Mouse (Mus musculus) lung, adult 2 months (tissue): ENCODE data around the gene Nop14.

Experiments used
- CTCF ChIP-seq: fragments of 200-500 bp; IDR thresholded peaks from 2 replicates; pipeline ENCODE4 v1.5.1; 2011; ENCODE audit warnings: mild to moderate bottlenecking, low read length, control low read depth; ENCODE audit not compliant: insufficient read depth
- POLR2A ChIP-seq: fragments of 200-500 bp; IDR thresholded peaks from 2 replicates; pipeline ENCODE4 v1.6.1; 2011; ENCODE audit warnings: low read depth, mild to moderate bottlenecking, control low read depth, low read length, borderline replicate concordance; ENCODE audit errors: extremely low read depth

DNA sequence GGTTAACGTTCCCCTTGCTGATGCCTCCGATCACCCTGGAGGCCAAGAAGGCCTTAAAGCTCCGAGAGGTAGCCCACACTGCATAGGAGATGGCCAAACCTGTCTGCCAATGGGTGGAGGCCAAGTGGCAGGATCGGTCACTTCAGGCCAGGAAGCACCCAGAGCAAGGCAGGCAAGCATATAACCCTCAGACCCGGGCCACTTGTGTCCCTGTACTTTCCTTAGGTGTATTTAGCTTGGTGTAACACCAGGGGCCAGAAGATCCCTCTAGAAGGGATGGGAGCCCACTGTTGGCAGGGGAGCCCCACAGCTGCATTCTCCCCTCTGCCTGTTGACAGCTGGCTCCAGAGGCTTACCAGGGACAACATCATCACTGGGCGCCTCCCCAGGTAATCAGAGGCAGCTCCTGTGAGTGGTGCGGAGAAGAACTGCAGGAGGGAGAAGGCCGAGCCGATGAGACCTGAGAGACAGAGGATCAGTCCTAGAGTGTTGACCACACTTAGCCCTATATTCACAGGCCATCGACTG is 24.2 kb downstream of the Nop14 start:
- TF ChIP-seq CTCF (no peak), POLR2A (no peak)
